Mouse (Mus musculus): ENCODE data around the gene Hdhd3. TPM values are rescaled to one million over a fixed set of nuclear protein-coding genes. Genes with fewer than 3 reads are reported as not detected.

Gene Hdhd3
- polyA plus RNA-seq, 1 experiment from 2014 or later = 17.7 TPM

GRCm38 (mm10) chr4:62518416-62519121 is 15.3 kb upstream of the Hdhd3 start:
- no peaks in the 10 kb centered on the region for H3K27me3 ChIP-seq (ENCODE audit: insufficient read depth, low read length)
- peak overlapping the region; percentile 81 for H3K4me2 ChIP-seq
- DNase-seq = peak; percentile 19
- H3K27ac ChIP-seq (ENCODE audit: low read depth) = peak overlapping the region; percentile 92; the same call in 1 of the 2 replicates
- peak overlapping the region; percentile 76 for H3K9ac ChIP-seq
- WGBS = 37% methylated on average over 13 of the region's 13 CpGs
- H3K9me3 ChIP-seq (ENCODE audit: low read depth, low read length) = no peaks in the 10 kb centered on the region
- peaks cover 26% of the 10 kb centered on the region for H3K4me1 ChIP-seq (ENCODE audit: insufficient read depth)
- no peak for ATAC-seq (ENCODE audit: insufficient read depth)
- H3K4me3 ChIP-seq (ENCODE audit: low read depth, low read length) = peak overlapping the region; percentile 72
- TF ChIP-seq CTCF (IDR thresholded peaks at IDR 0.05; ENCODE audit: low read depth) = no peak
- peaks cover 12% of the 10 kb centered on the region; the same call in 1 of the 2 replicates for H3K36me3 ChIP-seq (ENCODE audit: insufficient read depth)

- Histone ChIP-seq H3K27ac (ENCODE audit: low read depth) (peak overlapping the region; percentile 79), H3K9ac (peak overlapping the region; percentile 6; the same call in 1 of the 2 replicates), H3K4me2 (peak overlapping the region; percentile 81), H3K4me3 (ENCODE audit: low read depth, low read length) (peak overlapping the region; percentile 72; the same call in 1 of the 2 replicates), H3K4me1 (ENCODE audit: insufficient read depth) (peaks cover 26% of the 10 kb centered on the region), H3K36me3 (ENCODE audit: insufficient read depth) (peaks cover 15% of the 10 kb centered on the region), H3K9me3 (ENCODE audit: low read depth, low read length) (no peaks in the 10 kb centered on the region), H3K27me3 (ENCODE audit: insufficient read depth, low read length) (no peaks in the 10 kb centered on the region)
- TF ChIP-seq CTCF (IDR thresholded peaks at IDR 0.05; ENCODE audit: low read depth) = no peak
- WGBS = 66% methylated on average over 10 of the region's 10 CpGs
- DNase-seq = no peak
- no peak for ATAC-seq (ENCODE audit: insufficient read depth)
Observed at GRCm38 (mm10) chr4:62517538-62518415, 14.5 kb upstream of the Hdhd3 start.

GRCm38 (mm10) chr4:62517046-62517445 is 13.8 kb upstream of the Hdhd3 start:
- H3K4me1 ChIP-seq (ENCODE audit: insufficient read depth) = peaks cover 26% of the 10 kb centered on the region
- H3K4me2 ChIP-seq = peak overlapping the region; percentile 81
- WGBS = 72% methylated on average over 8 of the region's 8 CpGs
- H3K36me3 ChIP-seq (ENCODE audit: insufficient read depth) = peaks cover 16% of the 10 kb centered on the region
- H3K9ac ChIP-seq = 0 out of 2 replicates have a peak overlapping the region, but pooled peaks have one; percentile 30
- H3K27me3 ChIP-seq (ENCODE audit: insufficient read depth, low read length) = no peaks in the 10 kb centered on the region
- no peak for DNase-seq
- ATAC-seq (ENCODE audit: insufficient read depth) = no peak
- no peaks in the 10 kb centered on the region for H3K9me3 ChIP-seq (ENCODE audit: low read depth, low read length)
- no peak overlapping the region for H3K4me3 ChIP-seq (ENCODE audit: low read depth, low read length)
- TF ChIP-seq CTCF (IDR thresholded peaks at IDR 0.05; ENCODE audit: low read depth) = no peak
- H3K27ac ChIP-seq (ENCODE audit: low read depth) = peak overlapping the region; percentile 79

DNA sequence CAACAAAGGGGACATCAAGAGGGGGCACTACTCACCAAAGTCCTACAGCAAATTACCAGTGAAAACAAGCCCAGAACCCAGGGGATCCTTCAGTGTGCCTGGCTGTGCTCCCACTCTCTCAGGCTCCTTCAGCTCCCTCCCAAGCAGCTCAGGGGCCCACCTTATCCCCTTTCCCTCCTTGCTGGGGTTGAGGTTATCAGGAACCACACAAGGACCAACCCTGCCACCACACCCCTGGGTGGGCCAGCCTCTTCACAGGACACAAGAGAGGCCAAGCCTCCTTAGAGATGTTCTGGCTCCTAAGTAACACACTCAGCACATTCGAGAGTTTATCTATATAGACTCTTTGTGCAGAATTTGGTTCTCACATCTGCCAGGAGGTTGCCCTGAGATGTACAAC is 13.3 kb upstream of the Hdhd3 start:
- no peaks in the 10 kb centered on the region for H3K27me3 ChIP-seq (ENCODE audit: insufficient read depth, low read length)
- TF ChIP-seq CTCF (IDR thresholded peaks at IDR 0.05; ENCODE audit: low read depth) = no peak
- peak overlapping the region; percentile 30; the same call in 1 of the 2 replicates for H3K9ac ChIP-seq
- DNase-seq = no peak
- H3K4me1 ChIP-seq (ENCODE audit: insufficient read depth) = peaks cover 26% of the 10 kb centered on the region
- peak overlapping the region; percentile 21; the same call in 1 of the 2 replicates for H3K4me3 ChIP-seq (ENCODE audit: low read depth, low read length)
- H3K27ac ChIP-seq (ENCODE audit: low read depth) = peak overlapping the region; percentile 79
- peaks cover 20% of the 10 kb centered on the region for H3K36me3 ChIP-seq (ENCODE audit: insufficient read depth)
- ATAC-seq (ENCODE audit: insufficient read depth) = no peak
- H3K9me3 ChIP-seq (ENCODE audit: low read depth, low read length) = no peaks in the 10 kb centered on the region
- H3K4me2 ChIP-seq = peak overlapping the region; percentile 81
- 49% methylated on average over 1 of the region's 1 CpGs for WGBS

DNA sequence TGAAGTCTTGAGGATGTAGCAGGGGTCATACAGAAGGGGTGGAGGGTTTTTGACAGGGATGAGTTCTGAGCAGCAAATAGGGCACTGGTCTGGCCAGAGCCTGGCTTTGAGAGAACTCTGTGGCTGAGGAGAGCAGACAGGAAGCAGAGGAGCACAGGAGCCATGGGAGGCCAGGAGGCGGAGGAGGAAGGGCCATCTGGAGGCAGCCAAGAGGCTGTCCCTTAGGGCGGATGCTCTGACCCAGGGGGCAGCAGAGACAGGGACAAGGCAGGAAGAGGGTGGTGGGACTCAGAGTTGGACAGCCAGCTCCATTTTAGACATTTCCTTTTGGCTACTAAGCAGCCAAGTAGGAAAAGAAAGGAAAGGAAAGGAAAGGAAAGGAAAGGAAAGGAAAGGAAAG is 12.8 kb upstream of the Hdhd3 start:
- no peak for ATAC-seq (ENCODE audit: insufficient read depth)
- Histone ChIP-seq H3K9ac (peak overlapping the region; percentile 30; the same call in 1 of the 2 replicates), H3K4me1 (ENCODE audit: insufficient read depth) (peaks cover 26% of the 10 kb centered on the region)

DNA sequence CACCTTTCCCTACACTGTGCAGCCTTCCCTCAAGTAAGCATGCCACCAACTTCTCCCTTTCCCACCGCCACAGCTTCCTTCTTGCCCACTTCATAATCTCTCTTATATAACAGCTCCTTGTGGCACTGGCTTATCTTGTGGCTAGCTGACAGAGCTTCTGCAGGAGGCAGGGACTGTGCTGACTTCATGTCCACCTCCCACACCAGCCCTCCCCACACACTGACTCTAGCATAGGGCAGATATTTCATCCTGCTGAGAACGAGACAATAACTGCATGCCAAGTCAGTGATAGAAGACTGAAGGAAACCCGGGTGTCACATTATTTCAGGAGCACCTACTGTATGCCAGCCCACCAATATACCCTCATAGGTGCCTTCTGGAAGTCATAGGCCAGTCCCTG is 12.2 kb upstream of the Hdhd3 start:
- DNase-seq (no peak), ATAC-seq (ENCODE audit: insufficient read depth) (no peak)
- Histone ChIP-seq H3K9me3 (ENCODE audit: low read depth, low read length) (no peaks in the 10 kb centered on the region), H3K9ac (0 out of 2 replicates have a peak overlapping the region, but pooled peaks have one; percentile 9), H3K36me3 (ENCODE audit: insufficient read depth) (peaks cover 31% of the 10 kb centered on the region), H3K4me1 (ENCODE audit: insufficient read depth) (peaks cover 26% of the 10 kb centered on the region), H3K27ac (ENCODE audit: low read depth) (peak overlapping the region; percentile 79), H3K4me3 (ENCODE audit: low read depth, low read length) (peak overlapping the region; percentile 21; the same call in 1 of the 2 replicates), H3K4me2 (peak overlapping the region; percentile 33), H3K27me3 (ENCODE audit: insufficient read depth, low read length) (no peaks in the 10 kb centered on the region)
- no peak for TF ChIP-seq CTCF (IDR thresholded peaks at IDR 0.05; ENCODE audit: low read depth)
- 53% methylated on average over 3 of the region's 3 CpGs for WGBS

More for the DNA sequence above, 12.8 kb upstream of the Hdhd3 start:
- Histone ChIP-seq H3K36me3 (ENCODE audit: insufficient read depth) (peaks cover 25% of the 10 kb centered on the region), H3K4me3 (ENCODE audit: low read depth, low read length) (peak overlapping the region; percentile 21; the same call in 1 of the 2 replicates), H3K4me2 (peak overlapping the region; percentile 34; the same call in 1 of the 2 replicates), H3K27ac (ENCODE audit: low read depth) (peak overlapping the region; percentile 79), H3K9me3 (ENCODE audit: low read depth, low read length) (no peaks in the 10 kb centered on the region), H3K27me3 (ENCODE audit: insufficient read depth, low read length) (no peaks in the 10 kb centered on the region)
- peak; percentile 21; the same call in 1 of the 2 replicates for TF ChIP-seq CTCF (IDR thresholded peaks at IDR 0.05; ENCODE audit: low read depth)
- WGBS = 26% methylated on average over 2 of the region's 2 CpGs
- DNase-seq = peak; percentile 45

Measured in lung, embryonic 14.5 days (tissue).